Mouse (Mus musculus): ENCODE data around the gene Myrip.
"Not testable (repeated sequence)": the region's sequence is repeated elsewhere in the genome, so short reads cannot be mapped to it uniquely, and the experiment has no call there.

Myrip gene

DNA sequence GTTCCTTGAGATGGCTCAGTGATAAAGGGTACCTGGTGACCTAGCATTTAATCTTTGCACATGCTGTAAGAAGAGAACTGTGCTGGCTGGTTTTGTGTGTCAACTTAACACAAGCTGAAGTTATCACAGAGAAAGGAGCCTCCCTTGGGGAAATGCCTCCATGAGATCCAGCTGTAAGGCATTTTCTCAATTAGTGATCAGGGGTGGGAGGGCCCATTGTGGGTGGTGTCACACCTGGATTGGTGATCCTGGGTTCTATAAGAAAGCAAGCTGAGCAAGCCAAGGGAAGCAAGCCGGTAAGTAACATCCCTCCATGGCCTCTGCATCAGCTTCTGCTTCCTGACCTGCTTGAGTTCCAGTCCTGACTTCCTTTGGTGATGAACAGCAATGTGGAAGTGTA is at the start of gene Myrip:
Gene Myrip, plus strand, starts transcription at position 301 of the 400 bp plus-strand sequence.
- DNase-seq, result not testable (repeated sequence)

DNA sequence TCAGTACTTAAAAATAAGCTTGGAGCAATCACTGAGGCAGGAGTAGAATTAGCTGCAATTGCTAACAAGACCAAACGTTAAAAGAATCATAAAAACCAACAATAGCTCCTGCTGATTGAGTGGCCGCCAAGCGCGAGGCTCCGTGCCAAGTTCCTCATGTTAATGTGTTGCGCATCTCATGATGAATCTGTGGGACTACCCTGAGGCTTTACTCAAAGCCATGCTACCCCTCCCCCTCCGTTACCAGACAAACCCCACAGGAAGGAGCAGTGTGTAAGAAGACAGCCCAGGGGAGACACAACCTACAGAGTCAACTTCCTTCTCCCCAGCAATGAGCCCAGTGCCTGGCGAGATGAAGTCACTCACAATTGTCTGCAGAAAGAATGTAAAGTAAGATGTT is 41.5 kb upstream of the Myrip start:
- DNase-seq, result peak; percentile 59 to 68

DNA sequence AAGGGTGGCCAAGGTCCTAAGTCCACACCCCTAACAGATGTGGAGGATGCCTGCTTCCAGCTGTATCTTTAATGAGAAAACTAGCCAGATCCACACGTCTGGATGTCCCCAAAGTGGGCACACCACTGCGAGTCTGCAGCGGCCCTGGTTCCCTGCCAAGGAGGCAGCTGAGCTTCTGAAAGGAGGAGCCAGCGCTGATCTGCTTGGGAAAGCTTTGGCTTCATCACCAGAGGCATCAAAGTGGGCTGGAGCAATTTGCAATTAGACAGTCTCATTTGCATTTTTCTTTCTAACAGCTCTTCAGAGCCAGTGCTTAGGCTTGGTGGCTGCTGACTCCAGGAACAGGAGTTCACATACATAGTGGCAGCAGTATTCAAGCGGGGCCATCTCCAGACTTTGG is 37.3 kb upstream of the Myrip start:
- DNase-seq, result peak; percentile 87 to 90

DNA sequence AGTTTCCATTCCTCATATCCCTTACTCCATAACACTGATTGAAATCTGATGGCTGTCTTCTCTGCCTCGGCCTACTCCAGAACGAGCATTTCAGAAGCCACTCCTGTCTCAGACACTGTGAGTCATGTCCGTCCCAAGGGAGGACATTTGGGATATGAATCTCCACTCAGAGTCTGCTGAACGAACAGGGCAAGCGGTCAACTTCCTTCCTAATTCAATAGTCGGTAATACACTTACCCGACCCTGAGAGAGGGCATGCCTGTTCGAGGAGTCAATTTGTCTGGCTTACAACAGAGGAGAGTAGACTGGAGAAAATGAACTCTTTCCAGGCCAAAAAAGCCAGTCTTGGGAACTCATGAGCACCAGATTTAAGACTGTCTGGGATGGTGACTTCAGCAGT is 28.2 kb upstream of the Myrip start:
- no peak for DNase-seq

DNA sequence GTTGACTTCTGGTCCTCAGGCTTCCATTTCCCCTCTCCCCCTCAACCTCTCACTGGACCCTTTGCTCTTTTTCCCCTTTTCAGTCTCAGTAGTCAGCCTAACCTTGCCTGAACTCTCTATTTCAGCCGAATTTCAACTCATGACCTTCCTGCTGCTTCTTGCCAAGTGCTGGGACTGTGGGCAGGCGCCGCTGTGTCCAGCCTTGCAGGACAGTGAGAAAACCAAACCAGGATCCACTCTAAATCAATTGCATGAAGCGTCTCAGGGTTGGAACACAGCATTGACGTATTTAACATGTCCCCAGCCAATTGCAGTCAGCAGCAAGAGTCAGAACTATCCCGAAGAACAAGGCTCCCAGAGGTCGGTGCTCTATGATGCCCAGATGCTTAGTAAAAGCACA is 26.1 kb upstream of the Myrip start:
- no peak for DNase-seq

DNA sequence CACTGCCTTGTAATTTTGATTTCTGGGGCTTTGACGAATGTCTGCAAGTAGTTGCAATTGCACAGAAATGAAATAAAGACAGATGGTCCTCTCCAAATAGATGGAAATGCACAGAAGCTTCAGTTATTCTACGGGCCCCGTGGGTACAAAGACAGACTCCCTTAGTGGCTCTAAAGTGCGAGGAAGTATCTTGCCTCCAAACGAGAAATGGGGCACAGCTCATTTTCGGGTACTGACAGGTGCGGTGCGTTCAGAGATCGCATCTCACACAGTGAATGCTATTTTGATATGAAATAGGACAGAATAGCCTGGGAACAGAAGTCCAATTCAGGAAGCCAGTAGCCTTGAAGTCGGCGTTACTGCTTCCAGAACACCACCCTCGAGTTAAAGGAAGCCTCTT is 20.2 kb upstream of the Myrip start:
- no peak for DNase-seq

DNA sequence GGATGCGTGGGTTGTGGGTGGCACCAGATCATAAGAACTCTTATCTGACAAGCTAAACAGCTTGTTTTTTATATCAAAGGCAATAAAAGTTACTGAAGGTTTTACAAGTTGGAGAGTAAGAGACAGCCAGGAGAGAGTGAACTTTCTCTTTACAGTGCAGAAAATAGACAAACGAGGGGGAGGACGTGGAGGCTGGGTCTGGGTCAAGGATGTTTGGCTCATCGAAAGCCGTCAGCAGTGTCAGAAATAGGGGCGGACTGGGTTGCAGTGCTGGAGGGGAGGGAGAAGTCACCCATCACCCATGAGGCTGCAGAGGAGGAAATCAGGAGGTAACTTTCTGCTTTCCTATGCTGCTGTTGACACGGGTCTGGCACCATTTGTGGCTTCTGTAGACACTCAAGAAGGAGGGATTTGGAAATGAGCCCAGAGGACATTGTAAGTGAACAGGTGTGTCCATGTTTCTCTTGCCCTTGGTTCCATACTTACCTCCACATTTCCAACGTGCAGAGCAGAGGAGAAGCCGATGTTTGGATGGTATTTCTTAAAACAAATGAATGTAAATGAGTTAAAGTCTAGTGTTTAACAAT is 18.8 kb upstream of the Myrip start:
- DNase-seq, result no peak

DNA sequence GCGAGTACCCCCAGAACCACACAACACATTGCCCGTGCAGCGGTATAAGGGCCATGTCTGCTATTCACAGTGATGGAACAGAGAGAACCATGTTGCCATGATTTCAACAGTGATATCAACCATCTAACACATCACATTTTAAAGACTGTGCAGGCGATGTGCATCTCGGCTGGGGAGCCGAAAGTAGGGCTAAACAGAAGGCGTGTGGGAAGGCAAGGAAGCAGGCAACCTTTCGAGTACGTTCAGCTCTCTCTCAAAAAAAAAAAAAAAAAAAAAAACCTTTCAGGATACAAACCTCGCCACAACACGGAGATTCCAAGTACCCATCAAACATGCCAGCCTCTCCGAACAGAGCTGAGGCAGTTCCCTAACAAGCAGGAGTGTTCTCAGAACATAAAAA is 17.8 kb upstream of the Myrip start:
- DNase-seq, result no peak

DNA sequence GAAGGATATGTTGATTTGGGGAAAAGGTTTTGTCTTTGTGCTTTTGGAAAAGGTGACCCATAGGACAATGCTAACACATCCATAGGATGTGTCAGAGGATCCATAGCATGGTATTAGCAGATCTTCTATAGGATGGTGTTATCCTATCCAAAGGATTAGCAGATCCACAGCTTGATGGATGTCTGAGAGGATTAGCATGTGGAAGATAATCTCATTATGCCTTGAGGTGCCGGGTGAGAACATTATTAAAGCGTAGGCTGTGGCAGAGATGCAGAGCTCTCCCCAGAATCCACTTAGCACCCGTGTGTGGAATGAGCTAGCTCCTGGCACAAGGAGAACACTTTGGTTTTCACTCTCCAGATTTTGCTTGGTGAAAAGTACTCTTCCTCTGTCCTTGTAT is 13.3 kb upstream of the Myrip start:
- no peak for DNase-seq

DNA sequence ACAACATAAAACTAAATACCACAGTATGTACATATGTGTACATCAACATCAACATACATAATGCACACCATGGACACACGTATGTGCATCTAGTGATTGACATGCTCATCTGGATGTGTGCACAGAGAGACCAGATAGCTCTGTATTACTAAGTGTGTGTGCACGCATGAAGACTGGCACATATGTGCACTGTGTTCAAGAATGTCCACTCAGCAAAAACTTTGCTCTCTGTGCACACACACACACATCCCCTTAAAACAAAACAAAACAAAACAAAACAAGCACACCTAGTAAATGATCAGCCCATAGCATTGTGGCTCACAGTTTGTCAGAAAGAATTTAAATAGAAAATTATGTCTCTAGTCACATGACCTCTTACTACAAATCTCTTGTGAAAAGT is 10.9 kb upstream of the Myrip start:
- DNase-seq, result no peak

DNA sequence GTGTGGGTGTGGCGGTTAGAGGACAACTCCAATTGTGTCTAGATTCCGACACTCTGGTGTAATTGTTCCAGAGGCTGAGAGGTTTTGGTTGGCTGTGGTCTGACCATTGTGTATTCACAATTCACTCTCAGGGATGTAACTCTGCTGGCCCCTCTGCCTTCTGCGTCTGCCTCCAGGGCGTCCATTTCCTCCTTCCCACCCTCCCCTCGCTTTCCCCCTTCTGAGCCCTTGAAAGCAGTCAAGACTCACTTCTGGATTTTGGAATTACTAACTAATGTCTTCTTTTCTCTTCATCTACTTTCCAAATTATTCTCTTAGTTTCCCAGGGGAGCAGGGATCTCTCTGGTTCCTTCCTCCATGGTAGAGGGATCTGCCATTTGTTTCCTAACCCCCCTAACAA is 8.8 kb upstream of the Myrip start:
- no peak for DNase-seq

DNA sequence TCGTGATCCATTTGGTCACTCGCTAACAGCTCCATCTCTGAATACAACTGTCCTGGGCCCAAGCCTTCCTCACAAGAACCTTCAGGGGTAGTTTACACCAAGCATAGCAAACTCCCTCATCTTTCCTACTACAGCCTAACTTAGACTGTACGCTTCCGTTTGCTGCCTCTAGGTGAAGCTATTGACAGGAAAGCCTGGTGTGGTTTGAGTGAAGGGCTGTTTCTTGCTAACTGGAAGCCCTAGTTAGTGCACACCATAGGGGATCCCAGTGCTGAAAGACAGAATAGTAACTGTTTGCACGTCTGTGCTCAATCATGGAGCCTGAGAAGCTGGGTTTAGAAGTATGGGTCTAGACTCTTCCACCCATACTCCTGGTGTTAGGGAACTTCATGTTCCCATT is 5.8 kb upstream of the Myrip start:
- peak; percentile 22 to 23 for DNase-seq

DNA sequence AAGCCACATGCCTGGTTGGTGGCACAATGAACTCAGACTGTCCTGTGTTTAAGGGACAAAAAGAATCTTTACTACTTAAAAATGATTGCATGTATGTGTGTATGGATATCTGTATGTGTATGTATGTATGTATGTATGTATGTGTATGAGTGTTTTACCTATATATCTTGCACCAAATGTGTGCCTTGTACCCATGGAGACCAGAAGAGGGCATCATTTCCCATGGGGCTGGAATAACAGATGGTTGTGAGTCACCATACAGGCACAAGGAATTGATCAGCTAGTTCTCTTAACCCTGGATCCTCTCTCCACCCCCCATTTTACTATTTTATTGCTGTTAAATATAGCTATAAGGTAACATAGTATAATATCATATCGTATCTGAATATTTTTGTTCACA is 4.4 kb upstream of the Myrip start:
- no peak for DNase-seq

DNA sequence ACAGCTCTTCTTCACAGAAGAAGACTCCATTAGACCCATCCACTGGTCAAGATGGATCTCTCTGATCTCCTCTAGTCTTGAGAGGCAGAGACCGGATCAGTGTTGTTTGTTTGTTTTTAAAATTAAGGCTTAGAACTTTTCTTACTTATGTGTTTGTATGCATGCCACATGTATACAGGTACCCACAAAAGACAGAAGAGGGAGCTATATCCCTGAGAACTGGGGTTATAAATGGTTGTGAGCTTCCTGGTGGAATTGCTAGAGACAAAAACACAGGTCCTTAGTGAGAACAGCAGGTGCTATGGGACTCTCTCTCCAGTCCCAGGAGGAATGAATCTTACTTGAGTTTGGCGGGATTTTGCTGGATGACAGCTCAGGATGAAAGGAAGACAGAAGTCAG is 1.9 kb upstream of the Myrip start:
- no peak for DNase-seq

DNA sequence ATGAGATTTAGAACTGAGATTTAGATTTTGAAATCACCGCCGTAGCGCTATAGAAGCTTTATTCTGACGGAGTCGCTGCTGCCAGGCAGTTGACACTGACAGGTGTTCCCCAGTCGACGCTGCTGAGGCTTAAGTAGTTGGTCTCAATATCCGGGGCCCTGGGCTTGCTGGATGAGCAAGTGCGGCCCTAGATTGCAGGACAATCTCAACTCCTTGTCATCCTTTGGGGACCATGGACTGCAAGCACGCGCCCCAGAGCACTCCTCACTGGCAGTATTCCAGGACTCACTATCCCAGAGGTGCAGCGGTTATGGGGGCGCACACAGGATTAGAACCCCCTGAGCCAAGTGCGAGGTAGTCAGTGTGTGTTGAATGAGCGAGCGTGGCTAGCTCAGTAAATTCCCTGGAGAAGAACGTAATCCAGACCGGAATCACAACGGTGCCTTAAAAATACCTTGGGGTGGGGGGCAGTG is 1.7 kb downstream of the Myrip start:
- peak in 1 of 2 experiments; percentile 34 for DNase-seq

DNA sequence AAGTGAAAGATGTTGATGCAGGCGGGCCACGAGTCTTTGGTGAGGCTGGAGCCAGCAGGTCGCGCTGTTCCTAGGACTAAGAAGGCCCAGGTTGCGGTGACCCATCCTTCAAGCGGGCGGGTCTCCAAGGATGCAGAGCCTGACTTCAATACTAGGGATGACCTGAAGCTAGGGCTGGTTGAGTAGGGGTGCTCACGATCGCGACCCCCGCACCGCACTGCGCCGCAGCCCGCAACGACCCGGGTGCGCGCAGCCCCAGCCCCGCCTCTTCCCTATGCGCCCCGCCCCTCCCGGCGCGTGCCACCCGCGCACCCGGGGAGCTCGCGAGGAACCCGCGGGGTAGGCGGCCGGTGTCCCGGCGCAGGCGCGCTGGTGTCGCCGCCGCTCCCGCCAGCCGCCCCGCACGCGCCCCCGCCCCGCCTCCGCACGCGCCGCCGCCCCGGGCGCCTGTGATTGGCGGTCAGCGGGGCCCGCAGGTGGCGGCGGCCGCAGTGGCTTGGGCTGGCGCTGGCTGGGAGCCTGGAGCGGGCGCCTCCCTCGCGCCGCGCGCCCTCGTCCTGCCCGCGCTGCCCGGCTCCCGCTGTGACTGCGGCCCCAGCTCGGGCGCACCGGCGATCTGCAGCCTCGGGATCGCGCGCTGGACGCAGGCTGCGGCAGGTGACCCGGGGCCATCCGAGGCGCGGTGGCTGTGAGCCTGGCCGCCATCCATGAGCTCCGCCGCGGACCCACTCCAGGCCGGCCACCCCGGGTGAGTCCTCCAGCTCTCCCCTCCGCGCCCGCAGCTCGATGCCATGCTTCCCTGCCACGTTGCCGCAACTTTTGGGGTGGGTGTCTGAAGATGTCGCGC is 2.4 kb downstream of the Myrip start:
- peak; percentile 69 to 77 for DNase-seq

DNA sequence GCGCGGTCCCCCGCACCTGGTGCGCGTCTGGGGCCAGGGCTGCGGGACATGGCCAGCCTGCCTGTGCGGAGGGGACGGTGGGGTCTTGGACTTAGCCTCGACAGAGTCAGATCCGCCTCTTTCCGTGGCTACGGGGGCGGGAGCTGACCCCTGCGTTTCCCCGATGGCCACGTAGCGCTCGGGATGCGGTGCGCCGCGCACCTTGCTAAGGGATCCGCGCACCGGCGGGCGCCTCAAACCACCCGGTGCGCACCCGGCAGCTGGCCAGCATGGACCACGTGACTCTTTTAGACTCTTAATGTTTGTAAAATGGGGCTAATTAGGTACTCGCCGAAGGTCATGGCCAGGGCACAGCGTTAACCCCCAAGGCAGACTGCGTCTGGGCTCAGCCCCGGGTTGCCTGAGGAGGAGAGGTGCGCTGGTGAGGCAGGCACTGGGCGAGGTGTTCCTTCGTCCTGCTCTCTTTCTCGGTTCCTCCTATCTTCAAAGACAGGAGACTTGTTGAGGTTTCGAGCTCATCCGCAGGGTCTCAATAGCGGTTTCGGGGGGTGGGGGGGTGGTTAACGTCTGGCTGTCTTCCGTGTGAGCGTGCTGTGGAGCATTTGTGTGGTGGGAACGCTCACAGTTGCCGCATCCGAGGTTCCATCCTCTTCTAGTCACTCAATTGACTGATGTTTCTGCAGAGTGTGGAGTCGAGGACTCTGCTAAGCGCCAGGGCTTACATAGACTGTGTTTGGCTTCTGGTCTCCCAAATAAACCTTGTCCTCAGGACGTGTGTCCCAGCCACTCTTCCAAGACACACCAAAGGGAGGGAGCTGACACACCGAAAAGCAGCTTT is 3.2 kb downstream of the Myrip start:
- DNase-seq, result peak; percentile 35 to 43

DNA sequence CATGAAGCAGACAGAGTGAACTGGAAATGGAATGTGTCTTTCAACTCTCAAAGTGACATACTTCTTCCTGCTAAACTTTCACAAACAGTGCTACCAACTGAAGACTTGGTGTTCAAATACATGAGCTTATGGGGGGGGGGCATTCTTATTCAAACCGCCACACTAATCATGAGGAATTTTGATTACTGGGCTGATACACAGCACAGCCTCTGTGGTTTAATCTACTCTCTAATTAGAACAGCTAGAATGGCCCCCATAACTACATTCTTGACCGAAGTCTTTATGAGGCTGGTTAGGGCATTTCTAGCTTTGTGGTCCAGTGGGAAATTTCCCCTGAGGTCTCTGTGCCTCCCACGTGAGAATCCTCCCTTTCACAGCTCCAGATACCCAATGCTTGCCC is 13.9 kb downstream of the Myrip start:
- DNase-seq, result no peak

DNA sequence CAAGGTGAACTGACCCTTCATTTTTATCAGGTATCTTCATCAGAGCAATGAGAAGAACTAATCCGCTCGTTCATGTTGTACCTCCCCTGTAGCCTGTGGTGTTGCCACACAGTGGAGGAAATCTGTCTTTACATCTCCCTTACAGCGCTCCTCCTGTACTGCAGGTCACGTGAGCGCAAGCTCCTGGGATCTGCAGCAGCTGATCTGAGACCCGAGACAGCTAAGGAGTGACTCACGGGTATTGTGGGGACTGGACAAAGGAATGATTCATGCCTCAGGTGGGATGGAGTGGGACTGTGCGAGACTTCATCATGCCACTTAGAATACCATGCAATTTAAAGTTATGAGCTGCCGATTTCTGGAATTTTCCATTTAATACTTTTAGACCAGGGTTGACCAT is 17.8 kb downstream of the Myrip start:
- no peak for DNase-seq

DNA sequence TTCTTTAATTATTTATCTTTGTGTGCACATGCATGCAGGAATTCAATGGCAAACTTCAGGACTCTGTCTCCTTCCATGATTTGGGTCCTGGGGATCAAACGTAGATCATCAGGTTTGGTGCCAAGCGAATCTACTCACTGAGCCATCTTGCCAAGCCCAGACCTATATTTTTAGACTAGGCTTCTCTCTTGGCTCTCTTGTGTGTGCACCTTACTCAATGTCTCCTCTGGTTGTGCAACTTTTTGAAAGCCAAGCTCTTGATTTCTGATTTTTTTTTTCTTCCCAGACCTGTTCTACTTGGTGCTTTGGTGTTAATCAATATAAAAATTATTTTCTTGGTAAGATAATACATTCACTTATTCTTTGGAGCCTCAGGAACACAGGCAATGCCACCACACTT is 19.3 kb downstream of the Myrip start:
- no peak for DNase-seq

DNA sequence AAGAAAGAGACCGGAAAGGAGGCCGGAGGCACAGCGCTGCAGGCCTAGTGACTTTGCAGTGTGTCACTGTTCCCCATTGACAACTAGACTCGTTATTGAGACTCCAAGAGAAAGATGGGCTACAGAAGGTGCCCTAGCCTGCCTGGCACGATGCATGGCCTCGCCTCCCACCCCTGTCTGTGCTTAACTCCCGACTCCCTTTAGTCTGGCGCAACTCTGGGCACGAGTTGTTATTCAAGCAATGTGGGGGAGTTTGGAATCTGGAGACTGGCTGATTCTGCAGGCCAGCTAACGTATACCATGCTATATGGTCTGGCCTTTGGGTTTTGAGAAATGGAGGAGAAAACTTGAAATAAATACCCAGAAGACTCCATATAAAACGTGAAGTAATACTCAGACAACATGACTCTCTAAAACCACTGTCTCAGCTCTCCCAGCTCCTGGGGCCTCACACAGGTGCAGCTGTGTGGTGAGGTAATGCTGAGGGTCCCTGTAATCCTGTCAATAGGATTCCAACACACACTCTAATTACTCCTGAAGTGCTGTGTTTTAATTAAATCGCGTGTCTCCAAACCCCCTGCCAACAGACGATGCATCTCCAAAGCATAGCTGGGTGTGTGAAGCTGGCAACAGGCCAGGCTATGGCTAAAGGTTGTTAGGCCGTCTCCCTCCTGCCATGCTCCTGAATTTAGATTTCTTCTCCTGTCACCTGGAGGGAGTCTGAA is 21.6 kb downstream of the Myrip start:
- DNase-seq, result peak in 1 of 2 experiments; percentile 19

DNA sequence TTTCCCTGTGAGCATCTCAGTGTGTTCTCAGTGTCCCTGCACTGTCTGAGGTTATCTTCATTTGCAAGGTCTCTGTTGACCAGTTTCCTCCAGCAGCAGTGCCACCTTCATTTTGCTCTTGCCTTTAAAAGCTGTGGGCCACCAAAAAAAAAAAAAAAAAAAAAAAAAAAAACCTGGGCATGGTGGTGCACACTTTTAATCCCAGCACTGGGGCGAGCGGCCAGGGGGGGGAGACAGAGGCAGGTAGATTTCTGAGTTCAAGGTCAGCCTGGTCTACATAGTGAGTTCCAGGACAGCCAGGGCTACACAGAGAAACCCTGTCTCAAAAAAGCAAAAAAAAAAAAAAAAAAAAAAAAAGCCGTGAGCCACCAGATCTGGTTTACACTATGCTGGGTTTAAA is 29.7 kb downstream of the Myrip start:
- DNase-seq, result not testable (repeated sequence)

DNA sequence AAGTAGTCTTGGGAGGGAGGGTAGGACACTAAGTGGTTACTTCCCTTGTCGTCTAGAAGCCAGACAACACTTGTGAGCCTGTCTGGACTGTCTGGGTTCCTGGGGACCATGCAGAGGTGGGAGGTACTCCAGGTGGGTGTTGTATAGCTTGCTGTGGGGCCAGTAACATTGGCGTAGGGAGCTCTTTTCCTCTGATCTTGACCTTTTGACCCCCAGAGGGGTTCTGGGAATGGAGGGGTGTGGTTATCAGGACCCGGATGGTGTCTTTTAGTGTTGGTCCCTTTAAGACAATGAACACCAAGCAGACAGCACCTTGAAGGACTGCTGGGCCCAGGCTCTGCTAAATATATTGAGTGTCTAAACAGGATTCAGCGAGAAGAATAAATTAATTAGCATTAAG is 36.9 kb downstream of the Myrip start:
- no peak for DNase-seq
